Mouse (Mus musculus) hindbrain, embryonic 14.5 days (tissue): ENCODE results near the gene Gtf2h3. TPM values are rescaled to one million over a fixed set of nuclear protein-coding genes. Genes with fewer than 3 reads are reported as not detected.
A peak's percentile ranks its signal among the peaks of the same experiment; 100 is the strongest.
"Not testable (repeated sequence)": the region's sequence is repeated elsewhere in the genome, so short reads cannot be mapped to it uniquely, and the experiment has no call there.

Experiments
- ATAC-seq: fragments of 200-750 bp; cut with Nextera tagmentation; 2 replicates; pipeline ENCODE4 v1.8.0; 2017; ENCODE audit warnings: moderate number of reproducible peaks, mild to moderate bottlenecking, moderate TSS enrichment, moderate library complexity; ENCODE audit not compliant: low FRiP score
- DNase-seq: peaks from one replicate; pipeline ENCODE4 v3.0.0-alpha.2; 2015; ENCODE audit warnings: low spot score
- H3K27ac ChIP-seq: fragments of 300-500 bp; sonication (generic); 2 replicates; pipeline ENCODE4 v1.5.1; 2014; ENCODE audit warnings: mild to moderate bottlenecking, moderate library complexity
- H3K27me3 ChIP-seq: fragments of 300-500 bp; sonication (generic); 2 replicates; pipeline ENCODE4 v1.6.1; 2014; ENCODE audit warnings: mild to moderate bottlenecking, low read length, mixed read lengths; ENCODE audit not compliant: control insufficient read depth, insufficient read depth
- H3K36me3 ChIP-seq: fragments of 300-500 bp; sonication (generic); replicated peaks from 2 replicates; pipeline ENCODE4 v1.6.1; 2014; ENCODE audit not compliant: control insufficient read depth, insufficient read depth
- H3K4me1 ChIP-seq: fragments of 300-500 bp; sonication (generic); replicated peaks from 2 replicates; pipeline ENCODE4 v1.6.1; 2014; ENCODE audit warnings: antibody characterized with exemption, low read length, mixed read lengths; ENCODE audit not compliant: control insufficient read depth, insufficient read depth
- H3K4me2 ChIP-seq: fragments of 300-500 bp; sonication (generic); replicated peaks from 2 replicates; pipeline ENCODE4 v1.6.1; 2014; ENCODE audit warnings: mild to moderate bottlenecking, moderate library complexity
- H3K4me3 ChIP-seq: fragments of 300-500 bp; sonication (generic); replicated peaks from 2 replicates; pipeline ENCODE4 v1.5.1; 2014; ENCODE audit warnings: mild to moderate bottlenecking, low read length
- H3K9ac ChIP-seq: fragments of 300-500 bp; sonication (generic); 2 replicates; pipeline ENCODE4 v1.6.1; 2014
- H3K9me3 ChIP-seq: fragments of 300-500 bp; sonication (generic); 2 replicates; pipeline ENCODE4 v1.6.1; 2016; ENCODE audit warnings: low read length; ENCODE audit not compliant: control insufficient read depth
- WGBS: fragments of 180-500 bp; shearing (Covaris S2); extraction: QIAGEN DNeasy Blood & Tissue Kit; methylation state at CpG from one replicate; pipeline ENCODE4 v1.1.7; 2014; 5-methylcytosine and 5-hydroxymethylcytosine counted together
- polyA plus RNA-seq: library from polyadenylated mRNA; unstranded; fragments of >200 nt; fragmentation: Nextera tagmentation; extraction: Ambion mirVana; gene quantifications from 2 replicates; pipeline ENCODE4 v1.2.1, GENCODE M21; 2014

Gene Gtf2h3
- polyA plus RNA-seq, 1 experiment from 2014 or later, result 48.0 TPM

DNA sequence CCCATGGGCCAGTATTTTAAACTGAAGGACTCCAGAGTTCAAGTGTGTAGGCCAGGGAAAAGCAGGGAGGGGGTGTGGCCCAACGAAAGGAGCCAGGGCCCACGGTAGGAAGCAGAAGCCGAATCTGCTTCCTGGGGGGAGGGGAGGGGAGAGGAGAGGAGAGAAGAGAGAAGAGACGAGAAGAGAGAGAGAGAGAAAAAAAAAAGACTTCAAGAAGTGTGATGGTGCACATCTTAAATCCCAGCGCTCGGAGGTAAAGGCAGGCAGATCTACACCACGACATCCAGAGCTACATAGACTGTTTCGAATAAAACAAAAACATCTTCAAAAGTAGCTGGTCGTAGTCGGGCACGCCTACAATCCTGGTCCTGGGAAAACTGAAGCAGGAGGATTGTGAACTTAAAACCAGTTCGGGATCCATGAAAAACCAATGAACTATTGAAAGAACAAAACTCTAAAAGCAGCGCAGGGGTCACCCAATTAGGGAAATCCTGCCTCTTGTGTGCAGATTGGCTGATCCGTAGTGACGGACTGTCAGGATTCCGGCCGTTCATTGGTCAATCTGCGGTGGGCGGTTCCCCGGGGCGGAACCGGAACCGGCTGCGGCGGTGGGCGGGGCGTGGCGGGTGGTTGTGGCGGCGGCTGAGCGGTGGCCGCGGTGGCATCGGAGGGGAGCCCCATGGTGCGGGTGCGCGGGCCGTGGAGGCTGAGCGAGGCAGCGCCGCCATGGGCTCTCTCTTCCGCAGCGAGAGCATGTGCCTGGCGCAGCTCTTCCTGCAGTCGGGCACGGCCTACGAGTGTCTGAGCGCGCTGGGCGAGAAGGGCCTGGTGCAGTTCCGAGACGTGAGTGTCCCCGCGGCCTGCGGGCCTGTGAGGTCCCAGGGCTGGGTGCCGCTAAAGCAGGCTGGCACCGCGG is 49.8 kb downstream of the Gtf2h3 start, which contains the start of gene Atp6v0a2:
Atp6v0a2 (plus strand) TSS at position 129 of the 916 bp plus-strand sequence.
- under 1% methylated on average over 56 of the region's 58 CpGs for WGBS

DNA sequence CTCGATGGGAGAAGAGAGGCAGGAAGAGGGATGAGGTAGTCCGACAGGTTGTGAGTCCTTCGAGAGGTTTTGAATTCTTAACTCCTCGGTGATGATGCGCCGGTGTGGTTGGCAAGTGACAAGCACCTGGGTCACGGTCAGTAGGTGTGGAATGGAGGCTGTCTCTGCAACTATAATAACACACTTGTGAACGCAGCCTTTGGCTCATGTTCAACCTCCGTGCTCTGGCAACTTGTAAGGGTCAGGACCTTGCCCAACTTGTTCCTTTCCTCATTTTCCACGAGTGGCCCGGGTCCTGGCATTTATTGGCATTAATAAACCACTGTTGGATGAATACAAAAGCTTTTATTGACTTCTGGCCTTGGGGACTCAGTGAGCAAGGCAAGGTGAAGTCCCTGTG is 50.7 kb downstream of the Gtf2h3 start:
- H3K36me3 ChIP-seq, result peaks cover 40% of the 10 kb centered on the region
- 29% methylated on average over 11 of the region's 11 CpGs for WGBS
- no peak overlapping the region for H3K27ac ChIP-seq
- ATAC-seq (no peak), DNase-seq (no peak)
- peak overlapping the region; percentile 90 for H3K4me3 ChIP-seq
- peaks cover 15% of the 10 kb centered on the region for H3K4me1 ChIP-seq
- H3K27me3 ChIP-seq, result no peaks in the 10 kb centered on the region
- no peaks in the 10 kb centered on the region for H3K9me3 ChIP-seq
- H3K4me2 ChIP-seq, result peak overlapping the region; percentile 81
- H3K9ac ChIP-seq, result peak overlapping the region; percentile 90

More for the DNA sequence above, 49.8 kb downstream of the Gtf2h3 start, which contains the start of gene Atp6v0a2:
- Histone ChIP-seq H3K36me3 (peaks cover 39% of the 10 kb centered on the region), H3K27ac (peak within 1 kb of the TSS; percentile 66), H3K4me2 (peak within 1 kb of the TSS; percentile 81), H3K9me3 (no peaks in the 10 kb centered on the region), H3K9ac (peak within 1 kb of the TSS; percentile 90), H3K27me3 (no peaks in the 10 kb centered on the region), H3K4me1 (peaks cover 15% of the 10 kb centered on the region), H3K4me3 (peak within 1 kb of the TSS; percentile 90)
- ATAC-seq (peak; percentile 96), DNase-seq (peak; percentile 94)

DNA sequence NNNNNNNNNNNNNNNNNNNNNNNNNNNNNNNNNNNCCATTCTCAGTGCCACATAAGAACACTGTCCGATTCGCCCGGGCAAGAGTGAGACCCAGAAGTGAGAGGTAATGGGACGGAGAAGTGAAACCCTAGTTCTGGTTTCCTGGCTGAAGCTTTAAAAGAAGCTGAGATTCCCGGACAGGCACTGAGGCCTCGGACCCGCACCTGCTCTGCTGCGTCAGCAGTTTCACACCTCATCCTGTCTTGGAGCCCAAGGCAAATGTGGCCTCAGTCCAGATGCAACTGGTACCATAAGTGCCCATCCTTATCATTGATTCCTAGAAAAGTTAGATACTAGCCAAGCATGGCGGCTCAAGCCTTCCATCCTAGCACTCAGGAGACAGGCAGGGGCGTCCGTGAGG is 52.7 kb downstream of the Gtf2h3 start:
- no peaks in the 10 kb centered on the region for H3K9me3 ChIP-seq
- DNase-seq, result no peak
- no peak for ATAC-seq
- no peak overlapping the region for H3K27ac ChIP-seq
- no peak overlapping the region for H3K4me3 ChIP-seq
- no peaks in the 10 kb centered on the region for H3K27me3 ChIP-seq
- H3K4me2 ChIP-seq, result no peak overlapping the region
- WGBS, result 95% methylated on average over 11 of the region's 11 CpGs
- H3K9ac ChIP-seq, result no peak overlapping the region
- H3K36me3 ChIP-seq, result peaks cover 43% of the 10 kb centered on the region
- H3K4me1 ChIP-seq, result peaks cover 15% of the 10 kb centered on the region

DNA sequence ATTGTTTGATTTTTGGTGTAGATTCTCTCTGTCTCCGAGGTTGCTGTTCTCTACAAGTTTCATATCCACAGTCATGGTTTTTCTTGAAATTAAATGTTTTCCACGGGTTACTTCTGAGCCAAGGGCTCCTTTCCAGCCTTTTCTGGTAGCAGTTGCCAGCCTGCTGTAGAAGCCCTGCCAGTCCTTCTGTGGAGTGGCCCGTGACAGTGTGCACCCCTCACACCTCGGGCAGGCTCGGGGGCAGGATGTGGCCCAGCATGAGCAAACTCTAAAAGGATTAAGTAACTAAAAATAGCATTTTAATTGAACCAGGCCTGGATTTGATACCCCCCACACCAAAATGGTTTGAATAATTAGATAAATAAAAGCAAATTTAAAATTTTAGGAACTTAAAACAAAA is 53.5 kb downstream of the Gtf2h3 start:
- no peak overlapping the region for H3K4me3 ChIP-seq
- no peak overlapping the region for H3K9ac ChIP-seq
- H3K36me3 ChIP-seq, result peaks cover 44% of the 10 kb centered on the region
- no peak overlapping the region for H3K27ac ChIP-seq
- peaks cover 15% of the 10 kb centered on the region for H3K4me1 ChIP-seq
- H3K9me3 ChIP-seq, result no peaks in the 10 kb centered on the region
- no peak for DNase-seq
- 83% methylated on average over 5 of the region's 5 CpGs for WGBS
- no peak overlapping the region for H3K4me2 ChIP-seq
- no peaks in the 10 kb centered on the region for H3K27me3 ChIP-seq
- ATAC-seq, result no peak

DNA sequence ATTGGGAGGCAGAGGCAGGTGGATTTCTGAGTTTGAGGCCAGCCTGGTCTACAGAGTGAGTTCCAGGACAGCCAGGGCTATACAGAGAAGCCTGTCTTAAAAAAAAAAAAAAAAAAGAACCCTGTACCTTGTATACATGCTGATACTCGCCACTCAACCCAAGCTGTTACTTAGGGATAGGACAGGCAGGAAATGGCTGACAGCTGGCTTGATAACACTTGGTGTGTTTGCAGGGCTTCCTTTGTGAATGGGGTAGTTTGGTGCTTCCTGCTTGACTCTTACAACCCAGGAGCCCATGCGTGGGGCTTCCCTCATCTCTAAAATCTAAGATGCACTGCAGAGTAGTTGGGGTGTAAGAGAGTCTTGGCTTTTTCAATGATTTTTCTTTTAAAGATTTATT is 54.5 kb downstream of the Gtf2h3 start:
- no peak overlapping the region for H3K4me2 ChIP-seq
- H3K9me3 ChIP-seq, result no peaks in the 10 kb centered on the region
- no peak for ATAC-seq
- H3K27ac ChIP-seq, result no peak overlapping the region
- no peak for DNase-seq
- H3K27me3 ChIP-seq, result no peaks in the 10 kb centered on the region
- 84% methylated on average over 2 of the region's 2 CpGs for WGBS
- H3K4me3 ChIP-seq, result no peak overlapping the region
- H3K36me3 ChIP-seq, result peaks cover 52% of the 10 kb centered on the region
- no peak overlapping the region for H3K9ac ChIP-seq
- peaks cover 9% of the 10 kb centered on the region for H3K4me1 ChIP-seq

DNA sequence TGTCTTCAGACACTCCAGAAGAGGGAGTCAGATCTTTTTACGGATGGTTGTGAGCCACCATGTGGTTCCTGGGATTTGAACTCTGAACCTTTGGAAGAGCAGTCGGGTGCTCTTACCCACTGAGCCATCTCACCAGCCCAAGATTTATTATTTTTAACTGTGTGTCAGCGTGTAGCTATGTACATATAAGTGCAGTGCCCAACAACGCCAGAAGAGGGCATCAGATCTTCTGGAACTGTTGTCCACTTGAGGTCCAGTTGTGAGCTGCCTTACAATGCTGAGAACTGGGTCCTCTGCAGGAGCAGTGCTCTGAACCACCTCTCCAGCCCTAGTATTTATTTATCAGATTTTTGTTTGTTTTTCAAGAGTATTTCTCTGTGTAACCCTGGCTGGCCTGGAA is 56.1 kb downstream of the Gtf2h3 start:
- not testable (repeated sequence) for H3K27ac ChIP-seq, H3K4me3 ChIP-seq, H3K4me2 ChIP-seq, DNase-seq, H3K4me1 ChIP-seq, H3K27me3 ChIP-seq, H3K9ac ChIP-seq, ATAC-seq, H3K9me3 ChIP-seq
- H3K36me3 ChIP-seq, result peaks cover 68% of the 10 kb centered on the region
- 84% methylated on average over 4 of the region's 4 CpGs for WGBS

DNA sequence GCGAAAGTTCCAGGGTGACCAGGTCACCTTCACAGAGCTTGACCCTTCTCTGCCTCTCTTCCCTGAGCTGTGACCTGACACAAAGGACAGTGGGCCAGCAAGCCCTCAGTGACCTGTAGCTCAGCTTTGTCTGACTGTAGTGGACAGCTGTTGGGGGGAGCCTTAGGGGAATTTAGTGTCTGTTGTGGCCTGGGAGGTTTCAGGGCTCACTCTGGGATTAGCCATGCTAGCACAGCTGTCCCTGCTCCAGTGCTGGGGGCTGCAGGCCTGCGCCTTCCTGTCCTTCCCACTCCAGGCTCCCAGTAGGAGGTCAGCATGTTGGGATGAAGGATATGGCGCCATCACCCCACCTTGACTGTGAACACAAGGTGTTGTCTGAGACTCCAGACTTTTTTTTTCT is 57.2 kb downstream of the Gtf2h3 start:
- Histone ChIP-seq H3K4me2 (no peak overlapping the region), H3K36me3 (peaks cover 79% of the 10 kb centered on the region), H3K9me3 (no peaks in the 10 kb centered on the region), H3K27ac (no peak overlapping the region), H3K4me1 (no peaks in the 10 kb centered on the region), H3K4me3 (no peak overlapping the region), H3K27me3 (no peaks in the 10 kb centered on the region), H3K9ac (no peak overlapping the region)
- ATAC-seq (no peak), DNase-seq (no peak)
- WGBS, result 98% methylated on average over 3 of the region's 3 CpGs

DNA sequence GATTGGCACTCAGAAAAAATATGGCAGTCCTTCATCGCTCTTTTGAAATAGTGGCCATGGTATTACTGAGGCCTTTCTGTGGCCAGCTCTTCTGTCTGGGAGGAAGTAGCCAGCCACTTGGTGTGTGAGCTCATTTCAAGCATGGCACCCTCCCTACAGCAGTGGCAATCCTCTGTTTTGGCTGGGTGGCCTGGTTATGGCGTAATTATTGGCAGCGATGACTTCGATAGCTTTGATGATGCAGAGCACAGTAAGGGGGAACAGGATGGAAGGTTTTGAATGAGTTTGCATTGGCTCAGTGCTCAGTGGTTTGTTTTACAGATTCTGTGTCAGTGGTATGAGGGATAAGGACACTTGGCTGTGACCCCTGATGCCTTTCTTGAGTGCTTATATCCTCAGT is 57.8 kb downstream of the Gtf2h3 start:
- ATAC-seq (no peak), DNase-seq (no peak)
- no peak overlapping the region for H3K4me2 ChIP-seq
- H3K4me3 ChIP-seq, result no peak overlapping the region
- peaks cover 85% of the 10 kb centered on the region for H3K36me3 ChIP-seq
- H3K4me1 ChIP-seq, result no peaks in the 10 kb centered on the region
- WGBS, result 97% methylated on average over 4 of the region's 4 CpGs
- no peak overlapping the region for H3K9ac ChIP-seq
- no peaks in the 10 kb centered on the region for H3K9me3 ChIP-seq
- no peaks in the 10 kb centered on the region for H3K27me3 ChIP-seq
- no peak overlapping the region for H3K27ac ChIP-seq

DNA sequence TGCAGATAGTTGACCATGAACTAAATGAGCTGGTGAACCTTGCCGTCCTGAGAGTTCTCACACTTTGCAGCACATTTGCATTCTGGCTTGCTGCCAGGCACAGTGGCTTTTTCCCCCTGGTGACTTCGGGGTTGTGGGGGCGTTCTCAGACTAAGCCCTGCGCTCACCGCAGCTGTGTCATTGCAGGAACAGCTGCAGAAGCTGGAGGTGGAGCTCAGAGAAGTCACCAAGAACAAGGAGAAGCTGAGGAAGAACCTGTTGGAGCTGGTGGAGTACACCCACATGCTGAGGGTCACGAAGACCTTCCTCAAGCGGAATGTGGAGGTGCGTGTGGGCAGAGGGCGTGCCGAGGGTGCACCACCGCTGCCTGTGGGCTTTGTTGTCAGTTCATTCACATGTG is 58.4 kb downstream of the Gtf2h3 start:
- H3K9me3 ChIP-seq, result no peaks in the 10 kb centered on the region
- WGBS, result 88% methylated on average over 11 of the region's 11 CpGs

More for the DNA sequence above, 58.4 kb downstream of the Gtf2h3 start:
- ATAC-seq, result no peak
- Histone ChIP-seq H3K4me1 (no peaks in the 10 kb centered on the region), H3K27me3 (no peaks in the 10 kb centered on the region), H3K36me3 (peaks cover 90% of the 10 kb centered on the region), H3K4me3 (no peak overlapping the region), H3K27ac (no peak overlapping the region), H3K9ac (no peak overlapping the region), H3K4me2 (no peak overlapping the region)
- DNase-seq, result no peak
